Mouse (Mus musculus): Measurements from ENCODE around the gene Ushbp1. TPM values are rescaled to one million over a fixed set of nuclear protein-coding genes. Genes with fewer than 3 reads are reported as not detected.

Gene Ushbp1
- polyA plus RNA-seq, 1 experiment from 2014 or later: 3.3 TPM

- H3K9ac ChIP-seq (ENCODE audit: low read length): peak overlapping the region; percentile 39
- WGBS: 6% methylated on average over 74 of the region's 74 CpGs
- H3K27me3 ChIP-seq (ENCODE audit: control insufficient read depth, insufficient read depth, low read length): no peaks in the 10 kb centered on the region
- peak overlapping the region; percentile 55; the same call in 1 of the 2 replicates for H3K27ac ChIP-seq (ENCODE audit: low read depth, low read length)
- peaks cover 41% of the 10 kb centered on the region for H3K4me1 ChIP-seq (ENCODE audit: control insufficient read depth, insufficient read depth, low read length)
- ATAC-seq (ENCODE audit: low FRiP score) (peak; percentile 12; the same call in 1 of the 2 replicates), DNase-seq (ENCODE audit: low spot score, missing footprints) (peak; percentile 92)
- H3K9me3 ChIP-seq (ENCODE audit: control insufficient read depth, low read length): no peaks in the 10 kb centered on the region
- peak overlapping the region; percentile 17 for H3K4me3 ChIP-seq (ENCODE audit: low read depth, low read length)
- peaks cover 4% of the 10 kb centered on the region; the same call in 1 of the 2 replicates for H3K36me3 ChIP-seq (ENCODE audit: control insufficient read depth, insufficient read depth, low read length)
- peak overlapping the region; percentile 45 for H3K4me2 ChIP-seq
These were observed 19.8 kb downstream of the Ushbp1 start for GRCm38 (mm10) chr8:71375581-71376422.

- Histone ChIP-seq H3K4me2 (no peak overlapping the region), H3K9me3 (ENCODE audit: control insufficient read depth, low read length) (no peaks in the 10 kb centered on the region), H3K9ac (ENCODE audit: low read length) (no peak overlapping the region), H3K27ac (ENCODE audit: low read depth, low read length) (no peak overlapping the region), H3K4me3 (ENCODE audit: low read depth, low read length) (no peak overlapping the region), H3K27me3 (ENCODE audit: control insufficient read depth, insufficient read depth, low read length) (no peaks in the 10 kb centered on the region), H3K36me3 (ENCODE audit: control insufficient read depth, insufficient read depth, low read length) (peaks cover 4% of the 10 kb centered on the region; the same call in 1 of the 2 replicates), H3K4me1 (ENCODE audit: control insufficient read depth, insufficient read depth, low read length) (peaks cover 34% of the 10 kb centered on the region)
- ATAC-seq (ENCODE audit: low FRiP score) (no peak), DNase-seq (ENCODE audit: low spot score, missing footprints) (peak; percentile 87)
- WGBS: 75% methylated on average over 17 of the region's 17 CpGs
These were observed 20.9 kb downstream of the Ushbp1 start for GRCm38 (mm10) chr8:71374616-71375206.

- Histone ChIP-seq H3K36me3 (ENCODE audit: control insufficient read depth, insufficient read depth, low read length) (peaks cover 9% of the 10 kb centered on the region; the same call in 1 of the 2 replicates), H3K27me3 (ENCODE audit: control insufficient read depth, insufficient read depth, low read length) (no peaks in the 10 kb centered on the region), H3K9me3 (ENCODE audit: control insufficient read depth, low read length) (no peaks in the 10 kb centered on the region), H3K4me2 (no peak overlapping the region), H3K9ac (ENCODE audit: low read length) (no peak overlapping the region), H3K27ac (ENCODE audit: low read depth, low read length) (no peak overlapping the region), H3K4me1 (ENCODE audit: control insufficient read depth, insufficient read depth, low read length) (peaks cover 19% of the 10 kb centered on the region), H3K4me3 (ENCODE audit: low read depth, low read length) (no peak overlapping the region)
- no peak for ATAC-seq (ENCODE audit: low FRiP score)
- DNase-seq (ENCODE audit: low spot score, missing footprints): peak; percentile 75
- WGBS: 92% methylated on average over 3 of the region's 3 CpGs
These were observed 22.6 kb downstream of the Ushbp1 start for GRCm38 (mm10) chr8:71373000-71373399.

- Histone ChIP-seq H3K9ac (ENCODE audit: low read length) (no peak overlapping the region), H3K4me3 (ENCODE audit: low read depth, low read length) (no peak overlapping the region), H3K4me1 (ENCODE audit: control insufficient read depth, insufficient read depth, low read length) (peaks cover 23% of the 10 kb centered on the region)
These were observed 23.2 kb downstream of the Ushbp1 start for GRCm38 (mm10) chr8:71372427-71372826.

GRCm38 (mm10) chr8:71371236-71371848 is 24.3 kb downstream of the Ushbp1 start, which contains the start of gene Ocel1:
Gene Ocel1 (plus strand): TSS chr8:71371298.
- H3K9me3 ChIP-seq (ENCODE audit: control insufficient read depth, low read length): no peaks in the 10 kb centered on the region
- peak within 1 kb of the TSS; percentile 69 for H3K4me3 ChIP-seq (ENCODE audit: low read depth, low read length)
- peaks cover 19% of the 10 kb centered on the region for H3K4me1 ChIP-seq (ENCODE audit: control insufficient read depth, insufficient read depth, low read length)
- DNase-seq (ENCODE audit: low spot score, missing footprints) (peak; percentile 99), ATAC-seq (ENCODE audit: low FRiP score) (peak; percentile 88)
- peak within 1 kb of the TSS; percentile 35 for H3K4me2 ChIP-seq
- H3K27ac ChIP-seq (ENCODE audit: low read depth, low read length): no peak within 1 kb of the TSS; the same call in 1 of the 2 replicates
- no peaks in the 10 kb centered on the region for H3K27me3 ChIP-seq (ENCODE audit: control insufficient read depth, insufficient read depth, low read length)
- H3K36me3 ChIP-seq (ENCODE audit: control insufficient read depth, insufficient read depth, low read length): peaks cover 5% of the 10 kb centered on the region; the same call in 1 of the 2 replicates
- H3K9ac ChIP-seq (ENCODE audit: low read length): peak within 1 kb of the TSS; percentile 53
- 1% methylated on average over 66 of the region's 68 CpGs for WGBS

More at GRCm38 (mm10) chr8:71372427-71372826, 23.2 kb downstream of the Ushbp1 start:
- H3K27ac ChIP-seq (ENCODE audit: low read depth, low read length): no peak overlapping the region
- no peaks in the 10 kb centered on the region for H3K27me3 ChIP-seq (ENCODE audit: control insufficient read depth, insufficient read depth, low read length)
- peak; percentile 85 for DNase-seq (ENCODE audit: low spot score, missing footprints)
- no peak overlapping the region for H3K4me2 ChIP-seq
- H3K9me3 ChIP-seq (ENCODE audit: control insufficient read depth, low read length): no peaks in the 10 kb centered on the region
- H3K36me3 ChIP-seq (ENCODE audit: control insufficient read depth, insufficient read depth, low read length): peaks cover 5% of the 10 kb centered on the region; the same call in 1 of the 2 replicates
- no peak for ATAC-seq (ENCODE audit: low FRiP score)
- WGBS: 82% methylated on average over 12 of the region's 12 CpGs

- ATAC-seq (ENCODE audit: low FRiP score): no peak
- H3K36me3 ChIP-seq (ENCODE audit: control insufficient read depth, insufficient read depth, low read length): peaks cover 5% of the 10 kb centered on the region; the same call in 1 of the 2 replicates
- H3K27ac ChIP-seq (ENCODE audit: low read depth, low read length): no peak overlapping the region
These were observed 24.8 kb downstream of the Ushbp1 start for GRCm38 (mm10) chr8:71370711-71371235.

GRCm38 (mm10) chr8:71369040-71369718 is 26.4 kb downstream of the Ushbp1 start:
- Histone ChIP-seq H3K36me3 (ENCODE audit: control insufficient read depth, insufficient read depth, low read length) (peaks cover 5% of the 10 kb centered on the region; the same call in 1 of the 2 replicates), H3K9ac (ENCODE audit: low read length) (no peak overlapping the region), H3K4me2 (no peak overlapping the region), H3K9me3 (ENCODE audit: control insufficient read depth, low read length) (no peaks in the 10 kb centered on the region), H3K27me3 (ENCODE audit: control insufficient read depth, insufficient read depth, low read length) (no peaks in the 10 kb centered on the region), H3K27ac (ENCODE audit: low read depth, low read length) (no peak overlapping the region), H3K4me3 (ENCODE audit: low read depth, low read length) (no peak overlapping the region), H3K4me1 (ENCODE audit: control insufficient read depth, insufficient read depth, low read length) (peaks cover 9% of the 10 kb centered on the region)
- 93% methylated on average over 10 of the region's 10 CpGs for WGBS
- no peak for ATAC-seq (ENCODE audit: low FRiP score)
- DNase-seq (ENCODE audit: low spot score, missing footprints): peak; percentile 2

More at GRCm38 (mm10) chr8:71370711-71371235, 24.8 kb downstream of the Ushbp1 start:
- H3K9ac ChIP-seq (ENCODE audit: low read length): no peak overlapping the region; the same call in 1 of the 2 replicates
- H3K4me1 ChIP-seq (ENCODE audit: control insufficient read depth, insufficient read depth, low read length): peaks cover 13% of the 10 kb centered on the region
- 29% methylated on average over 5 of the region's 5 CpGs for WGBS
- peak overlapping the region; percentile 69 for H3K4me3 ChIP-seq (ENCODE audit: low read depth, low read length)
- no peaks in the 10 kb centered on the region for H3K27me3 ChIP-seq (ENCODE audit: control insufficient read depth, insufficient read depth, low read length)
- peak overlapping the region; percentile 35 for H3K4me2 ChIP-seq
- DNase-seq (ENCODE audit: low spot score, missing footprints): peak; percentile 69
- H3K9me3 ChIP-seq (ENCODE audit: control insufficient read depth, low read length): no peaks in the 10 kb centered on the region

GRCm38 (mm10) chr8:71368366-71368765 is 27.2 kb downstream of the Ushbp1 start:
- peak; percentile 61 for DNase-seq (ENCODE audit: low spot score, missing footprints)
- no peak overlapping the region for H3K9ac ChIP-seq (ENCODE audit: low read length)
- peaks cover 5% of the 10 kb centered on the region; the same call in 1 of the 2 replicates for H3K36me3 ChIP-seq (ENCODE audit: control insufficient read depth, insufficient read depth, low read length)
- peaks cover 9% of the 10 kb centered on the region for H3K4me1 ChIP-seq (ENCODE audit: control insufficient read depth, insufficient read depth, low read length)
- H3K27ac ChIP-seq (ENCODE audit: low read depth, low read length): no peak overlapping the region
- no peak overlapping the region for H3K4me2 ChIP-seq
- ATAC-seq (ENCODE audit: low FRiP score): no peak
- no peak overlapping the region for H3K4me3 ChIP-seq (ENCODE audit: low read depth, low read length)
- no peaks in the 10 kb centered on the region for H3K27me3 ChIP-seq (ENCODE audit: control insufficient read depth, insufficient read depth, low read length)
- H3K9me3 ChIP-seq (ENCODE audit: control insufficient read depth, low read length): no peaks in the 10 kb centered on the region

Data from midbrain, embryonic 11.5 days (tissue).